Mouse (Mus musculus): ENCODE results near the gene Pgm1. TPM values are rescaled to one million over a fixed set of nuclear protein-coding genes. Genes with fewer than 3 reads are reported as not detected.

The Pgm1 gene
- polyA plus RNA-seq, 1 experiment from 2014 or later, result 76.3 TPM

GRCm38 (mm10) chr4:99947896-99948295 is 18.7 kb downstream of the Pgm1 start:
- no peak for TF ChIP-seq CTCF (IDR thresholded peaks at IDR 0.05)
- H3K4me2 ChIP-seq (replicated peaks; ENCODE audit: low read depth, low read length), result no peak overlapping the region
- ATAC-seq, result no peak
- no peaks in the 10 kb centered on the region for H3K27me3 ChIP-seq (replicated peaks; ENCODE audit: insufficient read depth, low read length)
- no peak overlapping the region for H3K4me3 ChIP-seq (ENCODE audit: low read depth, low read length)
- H3K9me3 ChIP-seq (ENCODE audit: low read length), result no peaks in the 10 kb centered on the region
- no peak overlapping the region for H3K9ac ChIP-seq (replicated peaks; ENCODE audit: low read depth)
- H3K27ac ChIP-seq (ENCODE audit: low read length), result no peak overlapping the region
- H3K36me3 ChIP-seq (ENCODE audit: insufficient read depth, low read length), result no peaks in the 10 kb centered on the region
- 100% methylated on average over 1 of the region's 1 CpGs for WGBS
- DNase-seq (ENCODE audit: low spot score), result no peak
- no peaks in the 10 kb centered on the region for H3K4me1 ChIP-seq (ENCODE audit: insufficient read depth, low read depth, low read length)

- Histone ChIP-seq H3K27me3 (replicated peaks; ENCODE audit: insufficient read depth, low read length) (no peaks in the 10 kb centered on the region), H3K4me2 (replicated peaks; ENCODE audit: low read depth, low read length) (no peak overlapping the region), H3K36me3 (ENCODE audit: insufficient read depth, low read length) (no peaks in the 10 kb centered on the region), H3K4me3 (ENCODE audit: low read depth, low read length) (no peak overlapping the region), H3K4me1 (ENCODE audit: insufficient read depth, low read depth, low read length) (no peaks in the 10 kb centered on the region), H3K9ac (replicated peaks; ENCODE audit: low read depth) (no peak overlapping the region), H3K27ac (ENCODE audit: low read length) (no peak overlapping the region), H3K9me3 (ENCODE audit: low read length) (no peaks in the 10 kb centered on the region)
- WGBS, result 67% methylated on average over 2 of the region's 2 CpGs
- no peak for DNase-seq (ENCODE audit: low spot score)
- peak; percentile 57 for ATAC-seq
- TF ChIP-seq EP300 (IDR thresholded peaks at IDR 0.05) (no peak), CTCF (IDR thresholded peaks at IDR 0.05) (no peak)
Measured at GRCm38 (mm10) chr4:99953904-99954303, 24.7 kb downstream of the Pgm1 start.

- H3K27me3 ChIP-seq (replicated peaks; ENCODE audit: insufficient read depth, low read length), result no peaks in the 10 kb centered on the region
- no peak overlapping the region for H3K4me2 ChIP-seq (replicated peaks; ENCODE audit: low read depth, low read length)
- TF ChIP-seq CTCF (IDR thresholded peaks at IDR 0.05) (no peak), EP300 (IDR thresholded peaks at IDR 0.05) (no peak)
- H3K9ac ChIP-seq (replicated peaks; ENCODE audit: low read depth), result no peak overlapping the region
- no peak overlapping the region for H3K27ac ChIP-seq (ENCODE audit: low read length)
- no peak for DNase-seq (ENCODE audit: low spot score)
- no peaks in the 10 kb centered on the region for H3K9me3 ChIP-seq (ENCODE audit: low read length)
- no peaks in the 10 kb centered on the region for H3K4me1 ChIP-seq (ENCODE audit: insufficient read depth, low read depth, low read length)
- 84% methylated on average over 10 of the region's 10 CpGs for WGBS
- no peak for ATAC-seq
- no peak overlapping the region for H3K4me3 ChIP-seq (ENCODE audit: low read depth, low read length)
- no peaks in the 10 kb centered on the region for H3K36me3 ChIP-seq (ENCODE audit: insufficient read depth, low read length)
Measured at GRCm38 (mm10) chr4:99955396-99955795, 26.2 kb downstream of the Pgm1 start.

GRCm38 (mm10) chr4:99957186-99957585 is 28.0 kb downstream of the Pgm1 start:
- Histone ChIP-seq H3K4me3 (ENCODE audit: low read depth, low read length) (no peak overlapping the region), H3K27ac (ENCODE audit: low read length) (no peak overlapping the region), H3K9ac (replicated peaks; ENCODE audit: low read depth) (no peak overlapping the region), H3K36me3 (ENCODE audit: insufficient read depth, low read length) (no peaks in the 10 kb centered on the region), H3K9me3 (ENCODE audit: low read length) (no peaks in the 10 kb centered on the region), H3K4me2 (replicated peaks; ENCODE audit: low read depth, low read length) (no peak overlapping the region), H3K4me1 (ENCODE audit: insufficient read depth, low read depth, low read length) (no peaks in the 10 kb centered on the region), H3K27me3 (replicated peaks; ENCODE audit: insufficient read depth, low read length) (no peaks in the 10 kb centered on the region)
- 83% methylated on average over 4 of the region's 4 CpGs for WGBS
- ATAC-seq (no peak), DNase-seq (ENCODE audit: low spot score) (no peak)
- TF ChIP-seq EP300 (IDR thresholded peaks at IDR 0.05) (no peak), CTCF (IDR thresholded peaks at IDR 0.05) (no peak)

- Histone ChIP-seq H3K9ac (replicated peaks; ENCODE audit: low read depth) (no peak overlapping the region), H3K27me3 (replicated peaks; ENCODE audit: insufficient read depth, low read length) (no peaks in the 10 kb centered on the region)
- ATAC-seq, result no peak
Measured at GRCm38 (mm10) chr4:99958084-99958815, 29.0 kb downstream of the Pgm1 start.

GRCm38 (mm10) chr4:99959308-99959707 is 30.1 kb downstream of the Pgm1 start:
- ATAC-seq, result 0 out of 2 replicates have a peak, but pooled peaks have one; percentile 5
- H3K36me3 ChIP-seq (ENCODE audit: insufficient read depth, low read length), result 0 out of 2 replicates have a peak, but pooled peaks cover 3% of the 10 kb centered on the region
- no peaks in the 10 kb centered on the region for H3K4me1 ChIP-seq (ENCODE audit: insufficient read depth, low read depth, low read length)
- H3K27me3 ChIP-seq (replicated peaks; ENCODE audit: insufficient read depth, low read length), result no peaks in the 10 kb centered on the region
- TF ChIP-seq CTCF (IDR thresholded peaks at IDR 0.05) (no peak), EP300 (IDR thresholded peaks at IDR 0.05) (no peak)
- H3K9ac ChIP-seq (replicated peaks; ENCODE audit: low read depth), result no peak overlapping the region
- H3K4me3 ChIP-seq (ENCODE audit: low read depth, low read length), result no peak overlapping the region
- no peak overlapping the region for H3K27ac ChIP-seq (ENCODE audit: low read length)
- 58% methylated on average over 3 of the region's 3 CpGs for WGBS
- no peak for DNase-seq (ENCODE audit: low spot score)
- no peak overlapping the region for H3K4me2 ChIP-seq (replicated peaks; ENCODE audit: low read depth, low read length)
- H3K9me3 ChIP-seq (ENCODE audit: low read length), result no peaks in the 10 kb centered on the region

More at GRCm38 (mm10) chr4:99958084-99958815, 29.0 kb downstream of the Pgm1 start:
- no peak overlapping the region for H3K4me2 ChIP-seq (replicated peaks; ENCODE audit: low read depth, low read length)
- no peak overlapping the region for H3K4me3 ChIP-seq (ENCODE audit: low read depth, low read length)
- 77% methylated on average over 7 of the region's 7 CpGs for WGBS
- no peaks in the 10 kb centered on the region for H3K9me3 ChIP-seq (ENCODE audit: low read length)
- no peaks in the 10 kb centered on the region for H3K4me1 ChIP-seq (ENCODE audit: insufficient read depth, low read depth, low read length)
- DNase-seq (ENCODE audit: low spot score), result no peak
- H3K36me3 ChIP-seq (ENCODE audit: insufficient read depth, low read length), result no peaks in the 10 kb centered on the region
- H3K27ac ChIP-seq (ENCODE audit: low read length), result no peak overlapping the region
- TF ChIP-seq CTCF (IDR thresholded peaks at IDR 0.05), result no peak
- no peak for TF ChIP-seq EP300 (IDR thresholded peaks at IDR 0.05)
